Mouse (Mus musculus) bone marrow macrophage, adult 2 months (primary cell): ENCODE results near the gene Eya2. TPM values are rescaled to one million over a fixed set of nuclear protein-coding genes. Genes with fewer than 3 reads are reported as not detected.

ENCODE experiments used
- H3K27ac ChIP-seq: 2 replicates; pipeline ENCODE4 v1.5.1; 2012; ENCODE audit warnings: low read depth, low read length; ENCODE audit not compliant: insufficient read depth
- H3K4me1 ChIP-seq: 2 replicates; pipeline ENCODE4 v1.6.1; 2012; ENCODE audit warnings: low read length; ENCODE audit not compliant: control insufficient read depth, insufficient read depth
- H3K4me3 ChIP-seq: 2 replicates; pipeline ENCODE4 v1.5.1; 2012; ENCODE audit warnings: mild to moderate bottlenecking, low read length, moderate library complexity; ENCODE audit not compliant: insufficient read depth
- CTCF ChIP-seq: IDR thresholded peaks from 2 replicates; pipeline ENCODE4 v1.5.1; 2012; ENCODE audit warnings: low read depth, mild to moderate bottlenecking, low read length, moderate library complexity
- POLR2A ChIP-seq: IDR thresholded peaks from 2 replicates; pipeline ENCODE4 v1.6.1; 2012; ENCODE audit warnings: mild to moderate bottlenecking, low read depth, low read length, borderline replicate concordance
- polyA plus RNA-seq: library from polyadenylated mRNA; stranded (reverse); fragments of >200 nt; gene quantifications from 2 replicates; pipeline ENCODE4 v1.2.4, GENCODE M21; 2012; ENCODE audit not compliant: missing spikeins, insufficient read depth, insufficient read length

The Eya2 gene
- polyA plus RNA-seq, 1 experiment, result 1.0 TPM

GRCm38 (mm10) chr2:165561861-165562260, 33.0 kb upstream of the Eya2 start:
- TF ChIP-seq CTCF (no peak), POLR2A (no peak)
- Histone ChIP-seq H3K4me1 (no peaks in the 10 kb centered on the region), H3K4me3 (no peak overlapping the region), H3K27ac (no peak overlapping the region)

GRCm38 (mm10) chr2:165563298-165564058, 31.4 kb upstream of the Eya2 start:
- no peak overlapping the region for H3K4me3 ChIP-seq
- no peaks in the 10 kb centered on the region for H3K4me1 ChIP-seq
- TF ChIP-seq POLR2A (no peak), CTCF (no peak)
- H3K27ac ChIP-seq, result no peak overlapping the region

DNA sequence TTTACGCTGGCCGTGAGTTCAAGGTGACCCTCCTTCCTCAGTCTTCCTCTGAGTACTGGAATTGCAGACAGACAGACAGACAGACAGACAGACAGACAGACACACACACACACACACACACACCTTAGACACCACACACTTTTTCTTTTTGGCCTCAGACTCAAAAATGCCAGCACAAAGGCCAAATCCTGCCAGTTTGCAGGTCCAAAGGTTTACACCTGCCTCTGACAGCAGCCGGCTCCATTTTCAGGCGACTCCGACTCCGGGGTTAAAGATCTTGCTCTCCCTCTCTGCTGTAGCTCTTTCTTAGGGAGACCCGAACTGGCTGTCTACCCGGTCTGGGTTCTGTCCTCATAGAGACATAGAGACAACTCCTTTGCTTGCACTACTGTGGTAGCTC, 30.7 kb upstream of the Eya2 start:
- TF ChIP-seq CTCF, result no peak
- no peak for TF ChIP-seq POLR2A
- Histone ChIP-seq H3K4me3 (no peak overlapping the region), H3K27ac (no peak overlapping the region), H3K4me1 (no peaks in the 10 kb centered on the region)

GRCm38 (mm10) chr2:165564620-165565019, 30.2 kb upstream of the Eya2 start:
- TF ChIP-seq POLR2A, result no peak
- TF ChIP-seq CTCF, result no peak
- H3K27ac ChIP-seq, result no peak overlapping the region
- no peaks in the 10 kb centered on the region for H3K4me1 ChIP-seq
- no peak overlapping the region for H3K4me3 ChIP-seq

- TF ChIP-seq CTCF (no peak), POLR2A (no peak)
- Histone ChIP-seq H3K27ac (no peak overlapping the region), H3K4me3 (no peak overlapping the region), H3K4me1 (no peaks in the 10 kb centered on the region)
Measured at GRCm38 (mm10) chr2:165566898-165567297, 27.9 kb upstream of the Eya2 start.

- Histone ChIP-seq H3K4me1 (no peaks in the 10 kb centered on the region), H3K4me3 (no peak overlapping the region)
- TF ChIP-seq POLR2A (no peak), CTCF (no peak)
Measured at GRCm38 (mm10) chr2:165567820-165568219, 27.0 kb upstream of the Eya2 start.

GRCm38 (mm10) chr2:165568911-165569310, 25.9 kb upstream of the Eya2 start:
- TF ChIP-seq POLR2A, result no peak
- no peak for TF ChIP-seq CTCF
- Histone ChIP-seq H3K4me1 (no peaks in the 10 kb centered on the region), H3K4me3 (no peak overlapping the region), H3K27ac (no peak overlapping the region)

More at GRCm38 (mm10) chr2:165567820-165568219, 27.0 kb upstream of the Eya2 start:
- no peak overlapping the region for H3K27ac ChIP-seq

DNA sequence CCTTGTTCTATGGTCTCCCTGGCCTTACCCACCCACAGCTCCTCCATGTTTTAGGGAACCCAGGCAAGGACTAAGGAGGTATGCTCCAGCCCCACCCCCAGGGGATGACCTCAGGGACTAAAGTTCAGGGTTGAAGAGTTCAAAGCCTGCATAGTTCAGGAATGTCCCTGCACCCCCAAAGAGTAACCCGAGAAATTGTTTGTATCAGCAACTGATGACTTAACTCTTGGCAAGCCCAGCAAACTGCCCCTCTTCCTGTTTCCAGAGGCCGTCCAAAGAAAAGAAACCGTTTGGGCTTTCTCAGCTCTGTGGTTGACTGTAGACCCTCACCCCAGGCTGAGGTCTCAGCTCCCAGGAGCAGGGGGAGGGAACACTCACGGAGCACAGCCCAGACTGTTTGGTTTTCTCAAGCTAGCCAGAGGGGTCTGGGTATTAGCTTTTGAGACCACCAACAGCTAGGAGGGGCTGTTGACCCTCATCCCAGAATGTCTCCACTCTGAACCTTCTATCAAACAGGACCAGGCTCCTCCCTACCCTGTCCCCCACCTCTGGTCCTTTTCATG, 23.5 kb upstream of the Eya2 start:
- Histone ChIP-seq H3K4me1 (no peaks in the 10 kb centered on the region), H3K4me3 (no peak overlapping the region), H3K27ac (no peak overlapping the region)
- TF ChIP-seq POLR2A (no peak), CTCF (no peak)

GRCm38 (mm10) chr2:165583044-165583443, 11.8 kb upstream of the Eya2 start:
- Histone ChIP-seq H3K4me3 (no peak overlapping the region), H3K27ac (no peak overlapping the region), H3K4me1 (no peaks in the 10 kb centered on the region)
- no peak for TF ChIP-seq CTCF
- TF ChIP-seq POLR2A, result no peak

GRCm38 (mm10) chr2:165583518-165583917, 11.3 kb upstream of the Eya2 start:
- H3K4me1 ChIP-seq, result no peaks in the 10 kb centered on the region
- TF ChIP-seq POLR2A (no peak), CTCF (no peak)
- no peak overlapping the region for H3K4me3 ChIP-seq
- H3K27ac ChIP-seq, result no peak overlapping the region
